Mouse (Mus musculus) liver, postnatal 0 days (tissue): ENCODE results near the gene Cish.

Experiments used
- CTCF ChIP-seq: sonication (generic); IDR thresholded peaks from 2 replicates; pipeline ENCODE4 v1.5.1; 2016; ENCODE audit warnings: antibody characterized with exemption, low read depth
- EP300 ChIP-seq: IDR thresholded peaks from 2 replicates; pipeline ENCODE4 v1.6.1; 2016; ENCODE audit warnings: antibody characterized with exemption, low read depth, mild to moderate bottlenecking

DNA sequence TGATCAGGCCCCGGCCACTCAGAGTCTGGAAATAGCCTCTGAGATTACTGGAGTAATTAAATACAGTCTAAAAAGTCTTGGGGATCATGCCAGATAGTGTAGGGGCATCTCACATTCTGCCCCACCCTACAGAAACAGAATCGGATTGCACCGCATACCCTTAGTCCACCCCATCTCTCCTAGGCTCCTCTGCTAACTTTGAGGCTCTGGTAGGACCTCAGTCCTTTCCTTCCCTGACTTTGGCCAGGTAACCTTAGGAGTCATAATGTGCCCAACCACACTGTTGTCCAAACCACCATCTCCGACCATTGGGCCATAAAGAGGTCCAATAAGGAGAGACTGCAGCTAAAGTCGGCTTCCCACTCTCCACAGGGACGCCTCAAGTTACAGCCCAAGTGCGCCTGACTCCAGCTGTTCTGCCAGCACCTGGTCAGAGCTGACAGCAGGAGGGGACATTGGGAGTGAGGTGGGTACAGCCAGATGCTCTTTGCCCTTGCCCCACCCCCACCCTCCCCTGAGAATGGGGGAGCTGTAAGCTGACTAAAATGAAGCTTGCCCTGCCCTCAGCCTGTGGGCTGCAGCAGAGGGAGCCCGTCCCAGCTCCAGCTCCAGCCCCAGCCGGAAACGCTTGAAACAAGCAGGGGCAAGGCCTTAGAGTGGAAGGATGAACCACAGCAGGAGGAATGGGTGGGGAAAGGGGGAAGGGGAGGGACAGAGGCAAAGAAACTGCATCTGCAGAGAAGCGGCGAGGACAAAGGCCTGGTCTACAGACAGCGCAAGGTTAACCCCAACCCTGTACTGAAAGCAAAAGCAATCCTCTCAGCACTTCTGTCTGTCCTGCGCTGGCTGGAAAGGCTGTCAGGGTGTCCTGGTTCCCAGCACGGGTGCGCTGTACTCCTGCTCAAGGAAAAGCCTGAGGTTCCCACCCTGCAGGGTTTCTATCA, 16.2 kb upstream of the Cish start:
- TF ChIP-seq EP300 (no peak), CTCF (peak; percentile 10; the same call in 1 of the 2 replicates)
